Mouse (Mus musculus): ENCODE results near the gene Col4a3. TPM values are rescaled to one million over a fixed set of nuclear protein-coding genes. Genes with fewer than 3 reads are reported as not detected.

Col4a3 gene
- polyA plus RNA-seq, 1 experiment from 2014 or later = 0.24 TPM

GRCm38 (mm10) chr1:82625474-82625873 is 38.8 kb downstream of the Col4a3 start:
- WGBS = 83% methylated on average over 2 of the region's 2 CpGs
- H3K9ac ChIP-seq (replicated peaks; ENCODE audit: low read depth, low read length) = no peak overlapping the region
- no peak overlapping the region for H3K27ac ChIP-seq (ENCODE audit: low read length)
- no peaks in the 10 kb centered on the region for H3K27me3 ChIP-seq (replicated peaks; ENCODE audit: control insufficient read depth, insufficient read depth, low read length)
- H3K36me3 ChIP-seq (ENCODE audit: control insufficient read depth, insufficient read depth) = no peaks in the 10 kb centered on the region
- H3K4me1 ChIP-seq (replicated peaks; ENCODE audit: control insufficient read depth, insufficient read depth, low read length) = no peaks in the 10 kb centered on the region
- H3K4me2 ChIP-seq (ENCODE audit: low read length) = no peak overlapping the region
- H3K4me3 ChIP-seq (replicated peaks; ENCODE audit: low read length) = no peak overlapping the region
- ATAC-seq = no peak
- H3K9me3 ChIP-seq (ENCODE audit: control insufficient read depth, low read length) = no peaks in the 10 kb centered on the region

GRCm38 (mm10) chr1:82627652-82628051 is 40.9 kb downstream of the Col4a3 start:
- 89% methylated on average over 4 of the region's 4 CpGs for WGBS

GRCm38 (mm10) chr1:82629495-82629894 is 42.8 kb downstream of the Col4a3 start:
- ATAC-seq = no peak
- Histone ChIP-seq H3K4me3 (replicated peaks; ENCODE audit: low read length) (no peak overlapping the region), H3K4me2 (ENCODE audit: low read length) (no peak overlapping the region), H3K27ac (ENCODE audit: low read length) (no peak overlapping the region), H3K9me3 (ENCODE audit: control insufficient read depth, low read length) (no peaks in the 10 kb centered on the region), H3K27me3 (replicated peaks; ENCODE audit: control insufficient read depth, insufficient read depth, low read length) (no peaks in the 10 kb centered on the region), H3K9ac (replicated peaks; ENCODE audit: low read depth, low read length) (no peak overlapping the region), H3K4me1 (replicated peaks; ENCODE audit: control insufficient read depth, insufficient read depth, low read length) (peaks cover 3% of the 10 kb centered on the region), H3K36me3 (ENCODE audit: control insufficient read depth, insufficient read depth) (no peaks in the 10 kb centered on the region)
- 85% methylated on average over 5 of the region's 5 CpGs for WGBS

More at GRCm38 (mm10) chr1:82627652-82628051, 40.9 kb downstream of the Col4a3 start:
- no peak overlapping the region for H3K27ac ChIP-seq (ENCODE audit: low read length)
- H3K4me1 ChIP-seq (replicated peaks; ENCODE audit: control insufficient read depth, insufficient read depth, low read length) = no peaks in the 10 kb centered on the region
- no peaks in the 10 kb centered on the region for H3K27me3 ChIP-seq (replicated peaks; ENCODE audit: control insufficient read depth, insufficient read depth, low read length)
- no peak for ATAC-seq
- H3K9me3 ChIP-seq (ENCODE audit: control insufficient read depth, low read length) = no peaks in the 10 kb centered on the region
- H3K4me3 ChIP-seq (replicated peaks; ENCODE audit: low read length) = no peak overlapping the region
- no peak overlapping the region for H3K4me2 ChIP-seq (ENCODE audit: low read length)
- no peaks in the 10 kb centered on the region for H3K36me3 ChIP-seq (ENCODE audit: control insufficient read depth, insufficient read depth)
- no peak overlapping the region for H3K9ac ChIP-seq (replicated peaks; ENCODE audit: low read depth, low read length)

GRCm38 (mm10) chr1:82631169-82631792 is 44.6 kb downstream of the Col4a3 start:
- 78% methylated on average over 6 of the region's 6 CpGs for WGBS
- no peaks in the 10 kb centered on the region for H3K27me3 ChIP-seq (replicated peaks; ENCODE audit: control insufficient read depth, insufficient read depth, low read length)
- no peak overlapping the region for H3K27ac ChIP-seq (ENCODE audit: low read length)
- H3K9me3 ChIP-seq (ENCODE audit: control insufficient read depth, low read length) = no peaks in the 10 kb centered on the region
- H3K4me1 ChIP-seq (replicated peaks; ENCODE audit: control insufficient read depth, insufficient read depth, low read length) = peaks cover 6% of the 10 kb centered on the region
- no peak overlapping the region for H3K4me3 ChIP-seq (replicated peaks; ENCODE audit: low read length)
- no peak for ATAC-seq
- H3K4me2 ChIP-seq (ENCODE audit: low read length) = no peak overlapping the region
- no peak overlapping the region for H3K9ac ChIP-seq (replicated peaks; ENCODE audit: low read depth, low read length)
- no peaks in the 10 kb centered on the region for H3K36me3 ChIP-seq (ENCODE audit: control insufficient read depth, insufficient read depth)

GRCm38 (mm10) chr1:82634545-82635253 is 48.0 kb downstream of the Col4a3 start:
- no peaks in the 10 kb centered on the region for H3K9me3 ChIP-seq (ENCODE audit: control insufficient read depth, low read length)
- H3K9ac ChIP-seq (replicated peaks; ENCODE audit: low read depth, low read length) = no peak overlapping the region
- H3K4me1 ChIP-seq (replicated peaks; ENCODE audit: control insufficient read depth, insufficient read depth, low read length) = peaks cover 6% of the 10 kb centered on the region
- H3K27me3 ChIP-seq (replicated peaks; ENCODE audit: control insufficient read depth, insufficient read depth, low read length) = no peaks in the 10 kb centered on the region
- H3K4me3 ChIP-seq (replicated peaks; ENCODE audit: low read length) = no peak overlapping the region
- WGBS = 60% methylated on average over 19 of the region's 19 CpGs
- no peak overlapping the region for H3K4me2 ChIP-seq (ENCODE audit: low read length)
- H3K27ac ChIP-seq (ENCODE audit: low read length) = no peak overlapping the region; the same call in 1 of the 2 replicates
- peak; percentile 96 for ATAC-seq
- no peaks in the 10 kb centered on the region for H3K36me3 ChIP-seq (ENCODE audit: control insufficient read depth, insufficient read depth)

GRCm38 (mm10) chr1:82635254-82635620 is 48.5 kb downstream of the Col4a3 start:
- Histone ChIP-seq H3K4me1 (replicated peaks; ENCODE audit: control insufficient read depth, insufficient read depth, low read length) (peaks cover 6% of the 10 kb centered on the region), H3K9ac (replicated peaks; ENCODE audit: low read depth, low read length) (no peak overlapping the region), H3K27ac (ENCODE audit: low read length) (no peak overlapping the region), H3K27me3 (replicated peaks; ENCODE audit: control insufficient read depth, insufficient read depth, low read length) (no peaks in the 10 kb centered on the region), H3K4me2 (ENCODE audit: low read length) (no peak overlapping the region), H3K4me3 (replicated peaks; ENCODE audit: low read length) (no peak overlapping the region), H3K9me3 (ENCODE audit: control insufficient read depth, low read length) (no peaks in the 10 kb centered on the region), H3K36me3 (ENCODE audit: control insufficient read depth, insufficient read depth) (no peaks in the 10 kb centered on the region)
- ATAC-seq = no peak
- WGBS = 91% methylated on average over 9 of the region's 9 CpGs

- H3K27ac ChIP-seq (ENCODE audit: low read length) = no peak overlapping the region
- no peak overlapping the region for H3K4me3 ChIP-seq (replicated peaks; ENCODE audit: low read length)
- H3K4me1 ChIP-seq (replicated peaks; ENCODE audit: control insufficient read depth, insufficient read depth, low read length) = peaks cover 6% of the 10 kb centered on the region
- H3K4me2 ChIP-seq (ENCODE audit: low read length) = no peak overlapping the region
- WGBS = 85% methylated on average over 4 of the region's 4 CpGs
- H3K27me3 ChIP-seq (replicated peaks; ENCODE audit: control insufficient read depth, insufficient read depth, low read length) = no peaks in the 10 kb centered on the region
- H3K36me3 ChIP-seq (ENCODE audit: control insufficient read depth, insufficient read depth) = no peaks in the 10 kb centered on the region
- no peak overlapping the region for H3K9ac ChIP-seq (replicated peaks; ENCODE audit: low read depth, low read length)
- H3K9me3 ChIP-seq (ENCODE audit: control insufficient read depth, low read length) = no peaks in the 10 kb centered on the region
- no peak for ATAC-seq
Measured at GRCm38 (mm10) chr1:82636321-82636720, 49.6 kb downstream of the Col4a3 start.

- no peak overlapping the region for H3K27ac ChIP-seq (ENCODE audit: low read length)
- H3K9ac ChIP-seq (replicated peaks; ENCODE audit: low read depth, low read length) = no peak overlapping the region
- no peaks in the 10 kb centered on the region for H3K36me3 ChIP-seq (ENCODE audit: control insufficient read depth, insufficient read depth)
- H3K4me3 ChIP-seq (replicated peaks; ENCODE audit: low read length) = no peak overlapping the region
- whole genome bisulfite sequencing = 96% methylated on average over 7 of the region's 7 CpGs
- H3K4me2 ChIP-seq (ENCODE audit: low read length) = no peak overlapping the region
- H3K9me3 ChIP-seq (ENCODE audit: control insufficient read depth, low read length) = no peaks in the 10 kb centered on the region
- peaks cover 8% of the 10 kb centered on the region for H3K4me1 ChIP-seq (replicated peaks; ENCODE audit: control insufficient read depth, insufficient read depth, low read length)
- no peaks in the 10 kb centered on the region for H3K27me3 ChIP-seq (replicated peaks; ENCODE audit: control insufficient read depth, insufficient read depth, low read length)
- no peak for ATAC-seq
Measured at GRCm38 (mm10) chr1:82637414-82637813, 50.7 kb downstream of the Col4a3 start.

- ATAC-seq = no peak
- H3K4me2 ChIP-seq (ENCODE audit: low read length) = no peak overlapping the region
- no peaks in the 10 kb centered on the region for H3K27me3 ChIP-seq (replicated peaks; ENCODE audit: control insufficient read depth, insufficient read depth, low read length)
- H3K4me3 ChIP-seq (replicated peaks; ENCODE audit: low read length) = no peak overlapping the region
- WGBS = 82% methylated on average over 2 of the region's 2 CpGs
- H3K4me1 ChIP-seq (replicated peaks; ENCODE audit: control insufficient read depth, insufficient read depth, low read length) = peaks cover 8% of the 10 kb centered on the region
- H3K9me3 ChIP-seq (ENCODE audit: control insufficient read depth, low read length) = no peaks in the 10 kb centered on the region
- H3K9ac ChIP-seq (replicated peaks; ENCODE audit: low read depth, low read length) = no peak overlapping the region
- no peak overlapping the region for H3K27ac ChIP-seq (ENCODE audit: low read length)
- H3K36me3 ChIP-seq (ENCODE audit: control insufficient read depth, insufficient read depth) = no peaks in the 10 kb centered on the region
Measured at GRCm38 (mm10) chr1:82638428-82638827, 51.7 kb downstream of the Col4a3 start.

Data from forebrain, embryonic 16.5 days (tissue).